Mouse (Mus musculus) bone marrow macrophage, adult 2 months (primary cell): ENCODE data around the gene Tenm3. TPM values are rescaled to one million over a fixed set of nuclear protein-coding genes. Genes with fewer than 3 reads are reported as not detected.

Source experiments
- H3K27ac ChIP-seq: 2 replicates; pipeline ENCODE4 v1.5.1; 2012; ENCODE audit warnings: low read depth, low read length; ENCODE audit not compliant: insufficient read depth
- H3K4me1 ChIP-seq: 2 replicates; pipeline ENCODE4 v1.6.1; 2012; ENCODE audit warnings: low read length; ENCODE audit not compliant: control insufficient read depth, insufficient read depth
- H3K4me3 ChIP-seq: 2 replicates; pipeline ENCODE4 v1.5.1; 2012; ENCODE audit warnings: mild to moderate bottlenecking, low read length, moderate library complexity; ENCODE audit not compliant: insufficient read depth
- CTCF ChIP-seq: IDR thresholded peaks from 2 replicates; pipeline ENCODE4 v1.5.1; 2012; ENCODE audit warnings: low read depth, mild to moderate bottlenecking, low read length, moderate library complexity
- POLR2A ChIP-seq: IDR thresholded peaks from 2 replicates; pipeline ENCODE4 v1.6.1; 2012; ENCODE audit warnings: mild to moderate bottlenecking, low read depth, low read length, borderline replicate concordance
- polyA plus RNA-seq: library from polyadenylated mRNA; stranded (reverse); fragments of >200 nt; gene quantifications from 2 replicates; pipeline ENCODE4 v1.2.4, GENCODE M21; 2012; ENCODE audit not compliant: missing spikeins, insufficient read depth, insufficient read length

Tenm3 gene
- polyA plus RNA-seq, 1 experiment = not detected

DNA sequence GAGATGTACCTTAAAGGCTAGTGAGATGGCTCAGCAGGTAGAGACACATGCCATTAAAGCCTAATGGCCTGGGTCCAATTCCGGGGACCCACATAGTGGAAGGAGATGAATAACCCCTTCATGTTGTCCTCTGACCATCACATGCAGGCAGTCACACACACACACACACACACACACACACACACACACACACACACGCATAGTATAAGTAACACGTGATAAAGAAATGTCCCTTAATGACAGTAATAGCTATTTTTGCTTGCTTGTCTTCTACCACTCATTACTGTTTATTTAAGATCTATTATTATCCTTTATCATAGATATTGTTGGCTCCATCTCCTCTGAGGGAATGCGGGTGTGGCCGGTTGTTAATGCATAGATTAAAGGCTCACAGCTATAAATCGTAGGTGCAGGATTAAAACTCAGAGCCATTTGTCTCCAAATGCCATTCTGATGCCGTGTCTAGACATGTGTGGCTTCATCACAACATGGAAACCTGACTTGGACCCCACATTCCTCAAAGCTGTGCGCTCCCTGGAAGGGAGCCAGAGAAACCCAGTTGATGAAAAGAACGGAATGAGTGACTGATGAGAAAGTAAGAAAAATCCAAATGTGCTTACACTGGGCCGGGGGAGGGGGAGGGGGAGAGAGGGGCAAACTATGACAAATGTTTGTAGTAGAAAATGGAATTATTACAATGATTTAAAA is 239.4 kb downstream of the Tenm3 start:
- no peak overlapping the region for H3K4me3 ChIP-seq
- TF ChIP-seq POLR2A (no peak), CTCF (no peak)
- no peak overlapping the region for H3K27ac ChIP-seq
- no peaks in the 10 kb centered on the region for H3K4me1 ChIP-seq

DNA sequence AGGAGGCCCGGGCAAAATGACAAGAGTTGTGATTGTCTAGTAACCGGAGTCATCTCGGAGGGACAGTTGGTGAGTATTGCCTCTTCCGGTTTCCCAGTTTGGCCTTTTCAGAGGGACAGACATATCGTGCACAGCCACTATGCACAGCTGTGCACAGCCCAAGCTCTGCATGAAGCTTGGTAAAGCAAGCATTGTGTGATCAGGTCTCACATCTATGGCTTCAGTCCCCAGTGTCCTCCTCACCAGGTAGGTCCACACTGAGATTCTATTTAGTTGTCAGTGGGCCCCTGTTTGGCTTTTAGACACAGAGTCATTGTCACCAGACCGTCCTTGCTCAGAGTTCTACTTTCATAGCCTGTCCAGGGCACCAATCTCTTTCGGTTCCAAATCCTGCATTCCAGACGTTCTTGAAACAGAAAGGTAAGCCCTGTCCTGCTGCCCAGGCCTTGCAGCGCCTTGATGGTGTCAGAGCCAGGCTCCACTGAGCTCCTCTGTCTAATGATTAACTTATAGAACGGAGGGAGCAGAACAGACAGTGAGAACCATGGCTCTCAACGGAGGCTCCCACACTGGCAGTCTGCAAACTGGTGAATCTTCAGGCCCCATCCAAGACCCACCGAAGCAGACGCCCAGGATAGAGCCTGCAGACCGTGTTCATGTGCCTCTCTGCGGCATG is 240.4 kb downstream of the Tenm3 start:
- no peaks in the 10 kb centered on the region for H3K4me1 ChIP-seq
- no peak overlapping the region for H3K27ac ChIP-seq
- TF ChIP-seq POLR2A (no peak), CTCF (no peak)
- H3K4me3 ChIP-seq = no peak overlapping the region

DNA sequence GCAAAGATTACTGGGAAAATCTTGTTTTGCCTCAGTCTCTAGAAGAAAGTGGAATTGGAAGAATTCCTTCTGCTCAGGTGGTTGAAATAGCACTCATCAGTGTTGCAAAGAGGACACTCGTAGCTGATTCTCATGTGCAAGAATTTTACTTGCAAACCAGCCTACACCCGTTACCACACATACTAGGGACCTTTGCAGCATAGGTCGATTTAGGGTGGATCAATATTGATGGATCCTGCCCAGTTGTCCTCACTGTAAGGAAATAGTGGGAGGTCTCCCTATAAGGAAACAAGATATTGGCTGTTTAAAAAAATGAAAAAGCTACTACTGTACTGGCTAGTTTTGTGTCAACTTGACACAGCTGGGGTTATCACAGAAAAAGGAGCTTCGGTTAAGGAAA is 242.1 kb downstream of the Tenm3 start:
- TF ChIP-seq POLR2A (no peak), CTCF (no peak)
- Histone ChIP-seq H3K4me1 (no peaks in the 10 kb centered on the region), H3K27ac (no peak overlapping the region), H3K4me3 (no peak overlapping the region)

DNA sequence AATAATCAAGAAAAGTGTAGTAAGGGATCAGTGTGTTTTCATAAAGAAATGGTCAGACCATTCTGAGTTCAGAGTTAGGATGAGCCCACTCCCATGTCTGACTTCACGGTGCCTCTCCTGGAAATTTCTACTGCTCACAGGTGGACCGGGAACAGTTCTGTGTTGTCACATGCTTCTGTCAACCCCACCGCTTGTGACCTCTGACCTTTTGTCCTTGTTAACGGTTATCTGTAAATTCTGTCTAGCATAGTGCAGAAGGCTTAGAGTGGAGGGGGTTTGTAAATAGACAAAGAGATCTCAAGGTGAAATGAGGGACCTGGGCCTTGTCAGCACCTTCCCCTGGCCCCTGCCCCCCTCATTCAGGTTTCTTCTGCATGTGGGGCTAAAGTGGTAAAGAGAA is 244.7 kb downstream of the Tenm3 start:
- no peak overlapping the region for H3K27ac ChIP-seq
- H3K4me1 ChIP-seq = no peaks in the 10 kb centered on the region
- no peak overlapping the region for H3K4me3 ChIP-seq
- no peak for TF ChIP-seq CTCF
- no peak for TF ChIP-seq POLR2A

DNA sequence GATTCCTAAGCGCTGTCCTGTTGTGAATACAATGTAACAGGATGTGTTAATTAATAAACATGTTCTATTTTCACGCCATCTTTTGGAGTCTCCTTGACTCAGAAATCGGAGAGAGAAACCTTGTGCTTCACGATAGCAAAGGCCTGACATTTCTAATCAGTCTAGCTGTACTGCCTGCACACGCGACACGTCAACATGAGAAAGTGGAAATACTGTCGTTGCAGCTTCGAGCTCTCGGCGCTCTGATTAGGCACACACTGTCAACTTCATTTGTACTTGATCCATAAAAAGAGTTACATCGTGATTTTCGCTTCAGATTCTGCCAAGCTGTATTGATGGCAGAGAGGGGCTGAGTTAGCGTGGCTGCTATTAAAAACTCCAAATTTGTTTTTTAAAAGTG is 247.4 kb downstream of the Tenm3 start:
- Histone ChIP-seq H3K27ac (no peak overlapping the region), H3K4me1 (no peaks in the 10 kb centered on the region), H3K4me3 (no peak overlapping the region)
- no peak for TF ChIP-seq CTCF
- TF ChIP-seq POLR2A = no peak

DNA sequence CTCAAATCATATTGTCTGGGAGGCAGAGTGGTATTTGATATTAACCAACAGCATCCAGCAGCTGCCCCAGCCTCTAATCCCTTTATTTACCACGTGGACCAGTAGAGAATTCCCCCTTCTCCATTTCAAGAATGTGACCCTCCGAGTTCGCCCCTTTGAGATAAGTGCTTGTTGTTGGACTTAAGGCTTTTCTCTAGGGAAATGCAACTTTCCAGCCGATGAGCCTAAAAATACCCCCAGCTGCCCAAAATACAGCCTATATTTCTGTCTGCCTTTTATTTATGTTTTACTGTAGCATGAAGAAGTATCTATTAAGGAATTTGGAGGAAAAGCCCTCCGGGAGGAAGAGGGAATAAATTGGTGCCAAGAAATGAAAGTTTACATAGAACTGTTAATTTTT is 251.9 kb downstream of the Tenm3 start:
- Histone ChIP-seq H3K4me1 (no peaks in the 10 kb centered on the region), H3K4me3 (no peak overlapping the region), H3K27ac (no peak overlapping the region)
- no peak for TF ChIP-seq POLR2A
- TF ChIP-seq CTCF = no peak

DNA sequence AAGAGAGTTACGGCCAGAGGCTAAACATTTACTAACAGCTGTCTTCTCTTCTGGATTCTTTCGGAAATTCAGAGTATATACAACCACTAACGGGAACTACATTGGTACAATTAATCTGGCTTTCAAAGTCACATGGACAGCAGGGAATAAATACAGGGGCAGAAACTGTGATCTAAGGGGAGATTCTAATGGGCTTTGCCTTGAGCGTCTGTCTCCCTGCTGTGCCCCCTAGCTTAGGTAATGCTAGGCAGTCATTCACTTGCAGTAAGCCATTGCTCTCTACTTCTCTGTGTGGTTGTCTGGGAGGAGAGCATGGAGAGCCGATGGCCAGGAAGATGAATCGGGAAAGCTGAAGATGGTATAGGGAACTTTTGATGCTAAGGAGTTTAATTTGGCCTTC is 264.0 kb downstream of the Tenm3 start:
- TF ChIP-seq CTCF (no peak), POLR2A (no peak)
- Histone ChIP-seq H3K4me1 (no peaks in the 10 kb centered on the region), H3K27ac (no peak overlapping the region), H3K4me3 (no peak overlapping the region)

DNA sequence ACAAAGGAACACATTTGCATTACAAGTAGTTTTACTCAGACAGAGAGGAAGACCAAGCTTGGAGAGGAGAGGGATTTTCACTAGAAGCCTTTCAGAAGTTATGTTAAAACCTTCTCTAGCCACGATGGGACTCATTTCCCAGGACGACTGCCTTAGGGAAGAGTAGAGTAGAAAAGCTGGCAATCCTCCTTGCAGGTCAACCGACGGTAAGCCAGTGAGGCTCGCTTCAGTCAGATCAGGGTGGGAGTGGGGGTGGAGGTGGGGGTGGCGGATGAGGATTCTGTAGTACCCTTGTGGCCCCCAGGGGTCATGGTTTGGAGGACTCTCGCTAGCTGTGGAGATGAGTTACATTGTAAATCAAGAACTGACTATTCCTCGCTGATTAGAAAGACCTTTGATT is 264.6 kb downstream of the Tenm3 start:
- Histone ChIP-seq H3K4me3 (no peak overlapping the region), H3K4me1 (no peaks in the 10 kb centered on the region), H3K27ac (no peak overlapping the region)
- TF ChIP-seq POLR2A (no peak), CTCF (no peak)

DNA sequence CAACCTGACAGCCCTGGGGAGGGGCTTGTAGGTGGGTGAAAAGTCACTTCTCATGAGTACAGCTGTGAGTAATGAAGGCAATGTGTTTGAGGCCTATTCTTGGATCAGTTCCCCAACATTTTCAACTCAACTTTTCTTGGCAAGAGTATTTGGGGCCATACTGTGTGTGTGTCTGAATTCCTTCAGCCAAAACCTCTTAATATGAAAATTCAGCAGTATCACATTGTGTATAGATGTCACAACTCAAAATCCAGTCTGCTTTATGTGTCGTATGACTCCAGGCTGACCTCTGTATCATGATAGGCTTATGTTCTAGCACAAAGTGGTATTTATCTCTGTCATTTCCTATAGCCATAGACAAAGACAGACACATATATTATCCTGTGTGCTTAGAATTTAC is 270.8 kb downstream of the Tenm3 start:
- Histone ChIP-seq H3K4me3 (no peak overlapping the region), H3K27ac (no peak overlapping the region), H3K4me1 (no peaks in the 10 kb centered on the region)
- TF ChIP-seq CTCF = no peak
- no peak for TF ChIP-seq POLR2A

DNA sequence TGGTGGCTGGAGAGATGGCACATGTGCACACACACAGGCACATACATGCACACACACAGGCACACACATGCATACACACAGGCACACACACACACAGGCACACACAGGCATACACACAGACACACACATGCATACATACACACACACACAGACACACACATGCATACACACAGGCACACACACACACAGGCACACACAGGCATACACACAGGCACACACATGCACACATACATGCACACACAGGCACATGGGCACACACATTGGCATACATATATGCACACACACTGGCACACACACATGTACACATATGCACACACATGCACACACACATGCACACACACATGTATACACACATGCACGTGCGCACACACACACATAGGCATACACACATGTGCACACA is 271.4 kb downstream of the Tenm3 start:
- Histone ChIP-seq H3K27ac (no peak overlapping the region), H3K4me3 (no peak overlapping the region), H3K4me1 (no peaks in the 10 kb centered on the region)
- TF ChIP-seq CTCF (no peak), POLR2A (no peak)

DNA sequence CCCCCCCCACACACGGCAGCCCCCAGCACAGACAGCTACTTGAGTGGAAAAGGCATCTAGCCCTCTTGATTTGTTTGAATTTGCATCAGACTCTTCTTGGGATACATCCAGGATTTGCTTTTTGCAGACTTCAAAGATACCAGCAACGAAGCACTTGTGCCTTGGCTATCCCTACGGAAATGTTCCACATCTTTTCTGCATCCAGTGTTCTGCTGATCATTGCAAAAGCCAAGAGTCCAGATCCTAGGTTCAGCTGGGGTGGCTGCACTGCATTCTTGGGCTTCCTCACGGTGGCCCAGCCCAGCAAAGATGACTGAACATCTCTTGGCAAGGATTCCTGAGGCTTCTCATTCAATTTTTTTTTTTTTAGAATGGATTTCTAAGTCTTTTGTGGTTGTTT is 275.1 kb downstream of the Tenm3 start:
- Histone ChIP-seq H3K4me1 (no peaks in the 10 kb centered on the region), H3K4me3 (no peak overlapping the region), H3K27ac (no peak overlapping the region)
- TF ChIP-seq POLR2A (no peak), CTCF (no peak)
